Mouse (Mus musculus) intestine, postnatal 0 days (tissue): Measurements from ENCODE around the gene Mgat4c. TPM values are rescaled to one million over a fixed set of nuclear protein-coding genes. Genes with fewer than 3 reads are reported as not detected.
A peak's percentile ranks its signal among the peaks of the same experiment; 100 is the strongest.
"Not testable (repeated sequence)": the region's sequence is repeated elsewhere in the genome, so short reads cannot be mapped to it uniquely, and the experiment has no call there.

Source experiments
- ATAC-seq: fragments of 200-750 bp; cut with Nextera tagmentation; 2 replicates; pipeline ENCODE4 v1.8.0; 2017; ENCODE audit warnings: mild to moderate bottlenecking, moderate TSS enrichment, moderate library complexity
- H3K27ac ChIP-seq: fragments of 300-500 bp; sonication (generic); 2 replicates; pipeline ENCODE4 v1.5.1; 2014; ENCODE audit warnings: mild to moderate bottlenecking, low read depth, low read length, moderate library complexity
- H3K27me3 ChIP-seq: fragments of 300-500 bp; sonication (generic); replicated peaks from 2 replicates; pipeline ENCODE4 v1.6.1; 2014; ENCODE audit warnings: low read length, mixed read lengths; ENCODE audit not compliant: control insufficient read depth, insufficient read depth
- H3K36me3 ChIP-seq: fragments of 300-500 bp; sonication (generic); 2 replicates; pipeline ENCODE4 v1.6.1; 2014; ENCODE audit warnings: mild to moderate bottlenecking, moderate library complexity; ENCODE audit not compliant: control insufficient read depth, insufficient read depth
- H3K4me1 ChIP-seq: fragments of 300-500 bp; sonication (generic); replicated peaks from 2 replicates; pipeline ENCODE4 v1.6.1; 2014; ENCODE audit warnings: antibody characterized with exemption, low read length, mixed read lengths; ENCODE audit not compliant: control insufficient read depth, insufficient read depth
- H3K4me2 ChIP-seq: fragments of 300-500 bp; sonication (generic); replicated peaks from 2 replicates; pipeline ENCODE4 v1.6.1; 2014; ENCODE audit warnings: low read depth, mild to moderate bottlenecking, moderate library complexity
- H3K4me3 ChIP-seq: fragments of 300-500 bp; sonication (generic); 2 replicates; pipeline ENCODE4 v1.5.1; 2014; ENCODE audit warnings: low read depth, low read length
- H3K9ac ChIP-seq: fragments of 300-500 bp; sonication (generic); 2 replicates; pipeline ENCODE4 v1.6.1; 2014; ENCODE audit warnings: mild to moderate bottlenecking, low read depth, low read length
- H3K9me3 ChIP-seq: fragments of 300-500 bp; sonication (generic); 2 replicates; pipeline ENCODE4 v1.6.1; 2016; ENCODE audit warnings: mixed run types; ENCODE audit not compliant: control insufficient read depth
- CTCF ChIP-seq: sonication (generic); IDR thresholded peaks from 2 replicates; pipeline ENCODE4 v1.5.1; 2016; ENCODE audit warnings: low read depth, mild to moderate bottlenecking, control low read depth, antibody characterized with exemption, moderate library complexity
- WGBS: fragments of 180-500 bp; shearing (Covaris S2); extraction: QIAGEN DNeasy Blood & Tissue Kit; methylation state at CpG from one replicate; pipeline ENCODE4 v1.1.7; 2014; 5-methylcytosine and 5-hydroxymethylcytosine counted together
- microRNA-seq: library from miRNA; unstranded; fragments of <30 nt; microRNA quantifications from one replicate; pipeline ENCODE4, GENCODE M21; 2016
- polyA plus RNA-seq: library from polyadenylated mRNA; unstranded; fragments of >200 nt; fragmentation: Nextera tagmentation; extraction: Ambion mirVana; gene quantifications from 2 replicates; pipeline ENCODE4 v1.2.1, GENCODE M21; 2015

The Mgat4c gene
- polyA plus RNA-seq, 1 experiment from 2014 or later, result 42.5 TPM

- Histone ChIP-seq H3K9me3 (no peaks in the 10 kb centered on the region), H3K4me2 (no peak overlapping the region), H3K9ac (no peak overlapping the region), H3K4me3 (no peak overlapping the region), H3K27me3 (no peaks in the 10 kb centered on the region), H3K4me1 (no peaks in the 10 kb centered on the region), H3K27ac (no peak overlapping the region), H3K36me3 (no peaks in the 10 kb centered on the region)
- no peak for ATAC-seq
- TF ChIP-seq CTCF, result no peak
- 75% methylated on average over 1 of the region's 1 CpGs for WGBS
Observed at GRCm38 (mm10) chr10:102389223-102389622, 707.9 kb downstream of the Mgat4c start.

GRCm38 (mm10) chr10:102417654-102418272 is 736.5 kb downstream of the Mgat4c start:
- TF ChIP-seq CTCF, result peak; percentile 64

GRCm38 (mm10) chr10:102435048-102435447 is 753.8 kb downstream of the Mgat4c start:
- H3K9ac ChIP-seq, H3K9me3 ChIP-seq, H3K4me3 ChIP-seq, H3K27me3 ChIP-seq, H3K27ac ChIP-seq, H3K36me3 ChIP-seq, H3K4me1 ChIP-seq, ATAC-seq: not testable (repeated sequence)
- peak; percentile 63 for TF ChIP-seq CTCF
- 1% methylated on average over 5 of the region's 7 CpGs for WGBS
- peak overlapping the region; percentile 43; the same call in 1 of the 2 replicates for H3K4me2 ChIP-seq

More at GRCm38 (mm10) chr10:102417654-102418272, 736.5 kb downstream of the Mgat4c start:
- Histone ChIP-seq H3K27ac (no peak overlapping the region), H3K27me3 (no peaks in the 10 kb centered on the region), H3K9me3 (no peaks in the 10 kb centered on the region), H3K4me2 (no peak overlapping the region), H3K4me1 (no peaks in the 10 kb centered on the region), H3K9ac (no peak overlapping the region), H3K36me3 (no peaks in the 10 kb centered on the region), H3K4me3 (no peak overlapping the region)
- WGBS, result 62% methylated on average over 2 of the region's 2 CpGs
- no peak for ATAC-seq

- not testable (repeated sequence) for H3K27ac ChIP-seq, H3K36me3 ChIP-seq, H3K9me3 ChIP-seq, ATAC-seq, H3K4me3 ChIP-seq, H3K27me3 ChIP-seq, H3K4me1 ChIP-seq, H3K9ac ChIP-seq
- H3K4me2 ChIP-seq, result peak overlapping the region; percentile 43
- WGBS, result 33% methylated on average over 6 of the region's 6 CpGs
- TF ChIP-seq CTCF, result peak; percentile 43; the same call in 1 of the 2 replicates
Observed at GRCm38 (mm10) chr10:102435467-102435866, 754.2 kb downstream of the Mgat4c start.

Small RNA genes lying within 50 kb of the gene (microRNA-seq; reads per million reads assigned to microRNA genes)
- 4.3 reads per million, percentile 10 among the genes with 10 or more reads in this experiment for gene Mir3059
